Mouse (Mus musculus): ENCODE measurements at regions not wholly inside any gene's neighbourhood (a gene's known extent, or its start where the extent isn't known, plus 50 kb on each side); places are given as distances from the start of the nearest gene placed in this dataset.

DNA sequence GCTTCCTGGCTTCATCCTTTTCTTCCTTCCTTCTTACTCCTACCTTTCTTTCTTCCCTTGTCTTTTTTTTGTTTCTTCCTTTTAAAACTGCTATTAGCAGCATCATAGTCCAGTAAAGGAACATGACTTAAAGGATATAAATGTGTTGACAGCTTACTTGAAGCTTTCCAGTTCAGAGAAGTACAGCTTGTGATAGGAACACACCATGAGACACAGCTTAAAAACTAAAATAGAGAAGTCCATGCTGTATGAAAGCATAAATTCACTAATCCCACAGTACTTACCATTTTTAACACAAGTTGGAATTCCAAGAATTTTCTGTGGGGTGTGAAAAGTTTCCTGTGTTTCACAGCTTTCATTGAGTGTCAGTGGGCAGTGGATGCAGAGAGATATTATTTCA lies 173.4 kb downstream of the Anxa1 start:
- TF ChIP-seq CTCF (IDR thresholded peaks at IDR 0.05; ENCODE audit: borderline replicate concordance, extremely low read depth, insufficient read depth, insufficient read length) (no peak), POLR2A (IDR thresholded peaks at IDR 0.05; ENCODE audit: borderline replicate concordance, extremely low read depth, insufficient read depth, insufficient read length, poor library complexity, severe bottlenecking) (no peak)

All from brain, embryonic 14.5 days (tissue).